Mouse (Mus musculus) midbrain, embryonic 11.5 days (tissue): Measurements from ENCODE around the gene Gclc. TPM values are rescaled to one million over a fixed set of nuclear protein-coding genes. Genes with fewer than 3 reads are reported as not detected.

Experiments
- polyA plus RNA-seq: library from polyadenylated mRNA; unstranded; fragments of >200 nt; fragmentation: Nextera tagmentation; extraction: Ambion mirVana; gene quantifications from 2 replicates; pipeline ENCODE4 v1.2.1, GENCODE M21; 2014

Gclc gene
- polyA plus RNA-seq, 1 experiment from 2014 or later = 21.0 TPM

Other genes starting within 250 kb of the Gclc start
- 5.0 and 6.6 TPM in 2 replicates for gene Lrrc1, start 209.7 kb upstream of the Gclc start, polyA plus RNA-seq
- 0.14 and 0.32 TPM in 2 replicates for gene Klhl31, start 118.0 kb upstream of the Gclc start, polyA plus RNA-seq
- 98.2 and 105 TPM in 2 replicates for gene Elovl5, start 162.8 kb downstream of the Gclc start, polyA plus RNA-seq